Mouse (Mus musculus): ENCODE data around the gene Chp2. TPM values are rescaled to one million over a fixed set of nuclear protein-coding genes. Genes with fewer than 3 reads are reported as not detected.

The Chp2 gene
- polyA plus RNA-seq (2015; fragmentation: Nextera tagmentation; extraction: Ambion mirVana), result 1.2 and 1.9 TPM in 2 replicates

GRCm38 (mm10) chr7:122219315-122219801 lies at the start of gene Chp2:
Gene Chp2, plus strand, starts transcription at chr7:122219496.
- peak; percentile 62 for ATAC-seq (ENCODE audit: low read depth)
- Histone ChIP-seq H3K4me2 (ENCODE audit: low read depth, low read length) (peak within 1 kb of the TSS; percentile 54), H3K9me3 (ENCODE audit: control insufficient read depth, low read length) (no peaks in the 10 kb centered on the region), H3K27ac (ENCODE audit: low read length) (no peak within 1 kb of the TSS), H3K4me1 (replicated peaks; ENCODE audit: control insufficient read depth, insufficient read depth, low read length) (peaks cover 3% of the 10 kb centered on the region), H3K9ac (ENCODE audit: low read length) (no peak within 1 kb of the TSS), H3K36me3 (ENCODE audit: control insufficient read depth, insufficient read depth, low read length) (no peaks in the 10 kb centered on the region), H3K27me3 (ENCODE audit: control insufficient read depth, insufficient read depth, low read depth, low read length) (no peaks in the 10 kb centered on the region; the same call in 1 of the 2 replicates), H3K4me3 (ENCODE audit: low read length) (peak within 1 kb of the TSS; percentile 26)
- 13% methylated on average over 20 of the region's 20 CpGs for WGBS

DNA sequence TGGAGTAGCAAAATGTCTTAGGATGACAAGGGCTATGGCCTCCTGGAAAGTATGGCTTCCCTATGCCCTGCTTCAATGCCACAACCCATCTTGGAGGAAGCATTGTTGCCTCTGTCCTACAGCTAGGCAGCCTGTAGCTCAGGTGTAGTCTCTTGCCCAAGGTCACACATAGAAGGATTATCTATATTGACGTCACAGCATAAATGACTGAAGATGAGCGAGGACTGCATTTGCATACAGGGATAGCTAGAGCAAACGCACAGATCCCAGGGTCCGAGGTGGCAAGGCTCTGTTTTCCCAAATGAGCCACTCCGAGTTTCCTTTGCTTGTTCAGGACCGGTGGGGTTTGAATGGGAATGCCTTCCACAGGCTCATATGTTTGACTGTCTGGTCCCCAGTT lies 48.6 kb upstream of the Chp2 start:
- H3K9ac ChIP-seq (ENCODE audit: low read length), result no peak overlapping the region
- H3K36me3 ChIP-seq (ENCODE audit: control insufficient read depth, insufficient read depth, low read length), result peaks cover 47% of the 10 kb centered on the region
- no peak overlapping the region for H3K27ac ChIP-seq (ENCODE audit: low read length)
- no peaks in the 10 kb centered on the region for H3K4me1 ChIP-seq (replicated peaks; ENCODE audit: control insufficient read depth, insufficient read depth, low read length)
- H3K4me3 ChIP-seq (ENCODE audit: low read length), result no peak overlapping the region
- H3K4me2 ChIP-seq (ENCODE audit: low read depth, low read length), result no peak overlapping the region
- WGBS, result 71% methylated on average over 6 of the region's 6 CpGs
- no peaks in the 10 kb centered on the region for H3K9me3 ChIP-seq (ENCODE audit: control insufficient read depth, low read length)
- H3K27me3 ChIP-seq (ENCODE audit: control insufficient read depth, insufficient read depth, low read depth, low read length), result no peaks in the 10 kb centered on the region
- no peak for ATAC-seq (ENCODE audit: low read depth)

- Histone ChIP-seq H3K4me2 (ENCODE audit: low read depth, low read length) (no peak overlapping the region), H3K27me3 (ENCODE audit: control insufficient read depth, insufficient read depth, low read depth, low read length) (no peaks in the 10 kb centered on the region), H3K9ac (ENCODE audit: low read length) (no peak overlapping the region), H3K4me3 (ENCODE audit: low read length) (no peak overlapping the region), H3K4me1 (replicated peaks; ENCODE audit: control insufficient read depth, insufficient read depth, low read length) (no peaks in the 10 kb centered on the region), H3K36me3 (ENCODE audit: control insufficient read depth, insufficient read depth, low read length) (peaks cover 38% of the 10 kb centered on the region), H3K9me3 (ENCODE audit: control insufficient read depth, low read length) (no peaks in the 10 kb centered on the region), H3K27ac (ENCODE audit: low read length) (no peak overlapping the region)
- ATAC-seq (ENCODE audit: low read depth), result no peak
- 56% methylated on average over 10 of the region's 10 CpGs for WGBS
Observed at GRCm38 (mm10) chr7:122171613-122172012, 47.7 kb upstream of the Chp2 start.

DNA sequence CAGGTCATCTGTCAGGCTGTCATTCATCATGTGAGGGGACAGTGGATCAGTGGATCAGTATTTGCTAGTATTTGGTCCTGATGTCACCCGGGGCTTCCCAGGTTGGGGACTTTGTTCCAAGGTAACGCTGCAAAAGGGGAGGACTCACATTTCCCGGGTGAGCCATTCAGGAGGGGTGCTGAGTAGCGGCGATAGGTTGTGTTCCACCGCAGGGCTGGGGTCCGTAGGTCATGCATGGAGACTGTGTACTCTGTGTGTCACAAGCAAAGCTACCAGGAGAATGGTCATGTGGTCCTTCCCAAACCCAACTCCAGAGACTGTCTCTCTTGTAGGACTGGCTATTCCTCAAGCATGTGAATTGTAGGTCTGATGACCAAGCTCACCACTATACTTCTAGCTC lies 38.6 kb upstream of the Chp2 start:
- Histone ChIP-seq H3K27me3 (ENCODE audit: control insufficient read depth, insufficient read depth, low read depth, low read length) (no peaks in the 10 kb centered on the region), H3K9ac (ENCODE audit: low read length) (no peak overlapping the region), H3K4me2 (ENCODE audit: low read depth, low read length) (no peak overlapping the region), H3K27ac (ENCODE audit: low read length) (no peak overlapping the region), H3K4me3 (ENCODE audit: low read length) (no peak overlapping the region), H3K9me3 (ENCODE audit: control insufficient read depth, low read length) (no peaks in the 10 kb centered on the region), H3K4me1 (replicated peaks; ENCODE audit: control insufficient read depth, insufficient read depth, low read length) (no peaks in the 10 kb centered on the region), H3K36me3 (ENCODE audit: control insufficient read depth, insufficient read depth, low read length) (no peaks in the 10 kb centered on the region)
- WGBS, result 78% methylated on average over 7 of the region's 7 CpGs
- no peak for ATAC-seq (ENCODE audit: low read depth)

- no peak overlapping the region for H3K4me3 ChIP-seq (ENCODE audit: low read length)
- H3K4me1 ChIP-seq (replicated peaks; ENCODE audit: control insufficient read depth, insufficient read depth, low read length), result no peaks in the 10 kb centered on the region
Observed at GRCm38 (mm10) chr7:122184569-122184968, 34.7 kb upstream of the Chp2 start.

DNA sequence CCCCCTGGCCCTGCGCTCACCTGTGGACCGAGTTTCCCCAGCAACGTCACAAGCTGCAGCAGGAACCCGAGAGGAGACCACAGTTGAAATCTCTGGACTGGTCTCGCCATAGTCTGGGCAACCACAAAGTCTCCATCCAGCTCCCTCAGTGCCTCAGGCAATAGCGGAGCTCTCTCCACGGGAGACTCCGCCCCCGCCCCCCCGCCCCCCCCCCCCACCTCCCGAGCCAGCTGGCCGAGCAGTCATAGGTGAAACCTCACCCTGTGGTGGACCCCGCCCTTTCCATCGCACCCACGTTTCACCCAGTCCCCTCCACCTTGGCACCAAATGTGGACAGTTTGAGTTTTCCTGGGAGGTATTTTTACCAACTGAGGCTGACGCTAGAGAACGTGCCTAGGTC lies 33.3 kb upstream of the Chp2 start, which contains the start of gene Ern2:
Gene Ern2, minus strand, starts transcription at position 165 of the 400 bp plus-strand sequence.
- Histone ChIP-seq H3K4me3 (ENCODE audit: low read length) (no peak within 1 kb of the TSS), H3K36me3 (ENCODE audit: control insufficient read depth, insufficient read depth, low read length) (no peaks in the 10 kb centered on the region), H3K9ac (ENCODE audit: low read length) (no peak within 1 kb of the TSS), H3K9me3 (ENCODE audit: control insufficient read depth, low read length) (no peaks in the 10 kb centered on the region), H3K27ac (ENCODE audit: low read length) (no peak within 1 kb of the TSS), H3K4me2 (ENCODE audit: low read depth, low read length) (no peak within 1 kb of the TSS), H3K4me1 (replicated peaks; ENCODE audit: control insufficient read depth, insufficient read depth, low read length) (no peaks in the 10 kb centered on the region), H3K27me3 (ENCODE audit: control insufficient read depth, insufficient read depth, low read depth, low read length) (no peaks in the 10 kb centered on the region)
- ATAC-seq (ENCODE audit: low read depth), result no peak
- 17% methylated on average over 15 of the region's 17 CpGs for WGBS

More at GRCm38 (mm10) chr7:122184569-122184968, 34.7 kb upstream of the Chp2 start:
- Histone ChIP-seq H3K9ac (ENCODE audit: low read length) (no peak overlapping the region), H3K36me3 (ENCODE audit: control insufficient read depth, insufficient read depth, low read length) (no peaks in the 10 kb centered on the region), H3K27me3 (ENCODE audit: control insufficient read depth, insufficient read depth, low read depth, low read length) (no peaks in the 10 kb centered on the region), H3K27ac (ENCODE audit: low read length) (no peak overlapping the region), H3K9me3 (ENCODE audit: control insufficient read depth, low read length) (no peaks in the 10 kb centered on the region), H3K4me2 (ENCODE audit: low read depth, low read length) (no peak overlapping the region)
- ATAC-seq (ENCODE audit: low read depth), result peak; percentile 71; the same call in 1 of the 2 replicates
- WGBS, result 50% methylated on average over 5 of the region's 5 CpGs

DNA sequence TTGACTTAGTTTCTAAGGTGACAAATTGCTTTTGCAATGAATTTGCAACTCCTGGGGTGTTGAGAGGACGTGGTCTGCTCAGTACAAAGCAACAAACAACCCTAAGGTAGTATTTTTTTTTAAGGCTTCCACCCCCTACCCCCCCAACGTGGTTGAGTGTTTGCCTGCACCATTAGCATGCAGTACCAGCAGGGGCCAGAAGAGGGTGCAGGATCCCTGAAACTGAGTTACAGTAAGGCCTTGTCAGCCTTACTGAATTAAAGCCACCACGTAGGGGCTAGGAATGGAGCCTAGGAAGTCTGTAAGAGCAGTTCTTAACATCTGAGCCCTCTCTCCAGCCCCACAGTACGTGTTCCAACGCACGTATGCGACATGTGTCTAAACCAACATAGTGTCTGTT lies 29.8 kb upstream of the Chp2 start:
- Histone ChIP-seq H3K36me3 (ENCODE audit: control insufficient read depth, insufficient read depth, low read length) (no peaks in the 10 kb centered on the region), H3K9ac (ENCODE audit: low read length) (no peak overlapping the region), H3K4me2 (ENCODE audit: low read depth, low read length) (no peak overlapping the region), H3K27me3 (ENCODE audit: control insufficient read depth, insufficient read depth, low read depth, low read length) (no peaks in the 10 kb centered on the region), H3K4me3 (ENCODE audit: low read length) (no peak overlapping the region), H3K27ac (ENCODE audit: low read length) (no peak overlapping the region), H3K4me1 (replicated peaks; ENCODE audit: control insufficient read depth, insufficient read depth, low read length) (no peaks in the 10 kb centered on the region), H3K9me3 (ENCODE audit: control insufficient read depth, low read length) (no peaks in the 10 kb centered on the region)
- 25% methylated on average over 7 of the region's 7 CpGs for WGBS
- ATAC-seq (ENCODE audit: low read depth), result no peak

GRCm38 (mm10) chr7:122191097-122191496 lies 28.2 kb upstream of the Chp2 start:
- H3K9ac ChIP-seq (ENCODE audit: low read length), result no peak overlapping the region
- no peaks in the 10 kb centered on the region for H3K36me3 ChIP-seq (ENCODE audit: control insufficient read depth, insufficient read depth, low read length)
- no peaks in the 10 kb centered on the region for H3K4me1 ChIP-seq (replicated peaks; ENCODE audit: control insufficient read depth, insufficient read depth, low read length)
- H3K9me3 ChIP-seq (ENCODE audit: control insufficient read depth, low read length), result no peaks in the 10 kb centered on the region
- H3K4me3 ChIP-seq (ENCODE audit: low read length), result no peak overlapping the region
- no peak overlapping the region for H3K27ac ChIP-seq (ENCODE audit: low read length)
- H3K4me2 ChIP-seq (ENCODE audit: low read depth, low read length), result no peak overlapping the region
- no peak for ATAC-seq (ENCODE audit: low read depth)
- WGBS, result 58% methylated on average over 10 of the region's 10 CpGs
- no peaks in the 10 kb centered on the region for H3K27me3 ChIP-seq (ENCODE audit: control insufficient read depth, insufficient read depth, low read depth, low read length)

- no peaks in the 10 kb centered on the region for H3K4me1 ChIP-seq (replicated peaks; ENCODE audit: control insufficient read depth, insufficient read depth, low read length)
- no peak overlapping the region for H3K27ac ChIP-seq (ENCODE audit: low read length)
- no peak for ATAC-seq (ENCODE audit: low read depth)
- no peak overlapping the region for H3K4me2 ChIP-seq (ENCODE audit: low read depth, low read length)
- no peak overlapping the region for H3K4me3 ChIP-seq (ENCODE audit: low read length)
- no peaks in the 10 kb centered on the region for H3K27me3 ChIP-seq (ENCODE audit: control insufficient read depth, insufficient read depth, low read depth, low read length)
- H3K9me3 ChIP-seq (ENCODE audit: control insufficient read depth, low read length), result no peaks in the 10 kb centered on the region
- H3K9ac ChIP-seq (ENCODE audit: low read length), result no peak overlapping the region
- no peaks in the 10 kb centered on the region for H3K36me3 ChIP-seq (ENCODE audit: control insufficient read depth, insufficient read depth, low read length)
Observed at GRCm38 (mm10) chr7:122193919-122194318, 25.4 kb upstream of the Chp2 start.

DNA sequence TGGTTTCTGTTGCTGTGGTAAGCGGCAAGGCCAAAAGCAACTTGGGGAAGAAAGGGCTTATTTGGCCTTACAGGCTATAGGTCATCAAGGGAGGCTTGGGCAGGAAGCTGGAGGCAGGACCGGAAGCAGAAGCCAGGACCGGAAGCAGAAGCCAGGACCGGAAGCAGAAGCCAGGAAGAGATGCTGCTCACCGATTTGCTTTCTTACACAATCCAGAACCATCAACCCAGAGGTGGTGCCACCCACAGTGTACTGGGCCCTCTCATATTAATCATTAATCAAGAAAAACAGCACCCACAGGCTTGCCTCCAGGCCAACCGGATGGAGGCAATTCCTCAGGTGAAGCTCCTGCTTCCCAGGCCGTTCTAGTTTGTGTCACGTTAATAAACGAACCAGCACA lies 22.5 kb upstream of the Chp2 start:
- Histone ChIP-seq H3K4me3 (ENCODE audit: low read length) (no peak overlapping the region), H3K27ac (ENCODE audit: low read length) (no peak overlapping the region), H3K4me1 (replicated peaks; ENCODE audit: control insufficient read depth, insufficient read depth, low read length) (no peaks in the 10 kb centered on the region), H3K9me3 (ENCODE audit: control insufficient read depth, low read length) (no peaks in the 10 kb centered on the region), H3K36me3 (ENCODE audit: control insufficient read depth, insufficient read depth, low read length) (no peaks in the 10 kb centered on the region), H3K4me2 (ENCODE audit: low read depth, low read length) (no peak overlapping the region), H3K9ac (ENCODE audit: low read length) (no peak overlapping the region), H3K27me3 (ENCODE audit: control insufficient read depth, insufficient read depth, low read depth, low read length) (no peaks in the 10 kb centered on the region)
- no peak for ATAC-seq (ENCODE audit: low read depth)
- 72% methylated on average over 9 of the region's 9 CpGs for WGBS

Data from lung, embryonic 16.5 days (tissue).